Mouse (Mus musculus): ENCODE measurements around the gene Ocel1.
"Not testable (repeated sequence)": the region's sequence is repeated elsewhere in the genome, so short reads cannot be mapped to it uniquely, and the experiment has no call there.

The Ocel1 gene

GRCm38 (mm10) chr8:71371236-71371848 is at the start of gene Ocel1:
Gene Ocel1, plus strand, starts transcription at chr8:71371298.
- peak; percentile 98 for DNase-seq

GRCm38 (mm10) chr8:71322939-71323338 is 48.2 kb upstream of the Ocel1 start:
- no peak for DNase-seq

GRCm38 (mm10) chr8:71324848-71325247 is 46.2 kb upstream of the Ocel1 start:
- DNase-seq = peak; percentile 31

DNA sequence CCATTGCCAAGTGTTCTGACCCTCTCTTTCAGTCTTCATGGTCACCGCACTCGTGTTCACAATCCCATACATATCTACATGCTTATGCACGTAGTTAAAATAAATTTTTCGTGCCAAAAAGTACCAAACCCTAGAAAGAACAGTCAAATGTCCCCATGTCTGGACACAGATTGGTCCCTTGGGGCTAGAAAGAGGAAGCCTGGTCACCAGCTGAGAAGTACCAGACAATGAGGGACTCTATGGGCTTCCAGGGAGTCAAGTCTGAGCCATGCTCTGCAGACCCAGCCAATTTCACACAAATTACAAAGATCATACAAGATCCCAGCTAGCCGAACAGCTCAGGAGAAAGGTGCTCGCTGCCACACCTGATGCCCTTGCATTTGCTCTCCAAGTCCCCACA is 33.3 kb upstream of the Ocel1 start:
- DNase-seq = not testable (repeated sequence)

DNA sequence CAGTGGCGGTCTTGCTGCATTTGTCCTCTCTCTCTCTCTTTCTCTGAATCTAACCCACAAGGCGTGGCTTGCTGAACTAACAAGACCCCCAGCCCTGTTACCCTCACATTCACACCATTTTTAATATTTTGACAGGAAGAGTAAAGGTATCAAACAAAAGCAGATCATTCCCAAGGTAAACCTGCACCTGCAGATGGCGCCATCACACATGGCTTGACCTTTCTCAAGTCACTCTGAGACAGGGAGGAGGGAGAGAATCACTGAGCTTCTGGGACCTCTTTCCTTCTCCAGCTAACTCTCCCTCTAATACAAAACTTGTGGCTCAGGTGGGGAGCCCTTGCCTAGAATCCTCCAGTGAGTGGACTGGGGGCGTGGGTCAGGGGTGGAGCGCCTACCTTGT is 30.5 kb upstream of the Ocel1 start:
- peak; percentile 56 for DNase-seq

DNA sequence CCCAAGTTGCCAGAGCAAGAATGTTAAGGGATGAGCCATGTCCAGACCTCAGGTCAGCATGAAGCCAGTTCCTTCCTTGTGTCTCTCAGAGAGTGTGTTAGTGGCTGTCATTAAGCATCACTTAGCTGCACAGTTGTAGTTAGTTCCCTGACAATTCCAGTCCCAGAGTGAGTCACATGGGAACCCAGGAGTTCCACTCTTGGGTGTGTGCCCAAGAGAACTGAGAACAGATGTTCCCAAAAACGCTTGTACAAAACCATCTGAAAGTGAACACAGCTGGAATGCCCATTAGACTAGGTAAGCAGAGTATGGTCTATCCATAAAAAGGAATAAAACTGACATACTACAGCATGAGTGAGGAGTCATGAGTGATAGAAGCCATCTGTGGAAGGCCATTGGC is 24.5 kb upstream of the Ocel1 start:
- DNase-seq = no peak

- DNase-seq = no peak
Observed at GRCm38 (mm10) chr8:71351117-71351516, 20.0 kb upstream of the Ocel1 start.

DNA sequence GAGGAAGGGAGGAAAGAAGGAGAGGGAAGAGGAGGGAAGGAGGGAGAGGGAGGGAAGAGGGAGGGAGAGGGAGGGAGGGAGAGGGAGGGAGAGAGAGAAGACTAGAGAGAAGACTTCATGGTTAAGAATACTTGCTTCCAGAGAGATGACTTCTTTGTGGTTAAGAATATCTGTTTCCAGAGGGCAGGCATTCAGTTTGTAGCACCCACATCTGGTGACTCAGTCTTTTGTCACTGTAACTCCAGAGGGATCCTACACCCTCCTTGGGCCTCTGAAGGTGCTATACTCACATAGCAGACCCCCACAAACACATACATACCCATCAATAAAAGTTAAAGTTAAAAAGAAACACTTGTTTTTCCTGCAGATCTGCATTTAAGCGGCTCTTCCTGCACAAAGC is 19.6 kb upstream of the Ocel1 start:
- DNase-seq = no peak

GRCm38 (mm10) chr8:71358026-71358425 is 13.1 kb upstream of the Ocel1 start:
- no peak for DNase-seq

GRCm38 (mm10) chr8:71366771-71367528 is 4.1 kb upstream of the Ocel1 start, which contains the start of gene Use1:
Gene Use1, plus strand, starts transcription at chr8:71366848.
- DNase-seq = peak; percentile 94

- peak; percentile 32 for DNase-seq
Observed at GRCm38 (mm10) chr8:71367529-71368176, 3.4 kb upstream of the Ocel1 start.

DNA sequence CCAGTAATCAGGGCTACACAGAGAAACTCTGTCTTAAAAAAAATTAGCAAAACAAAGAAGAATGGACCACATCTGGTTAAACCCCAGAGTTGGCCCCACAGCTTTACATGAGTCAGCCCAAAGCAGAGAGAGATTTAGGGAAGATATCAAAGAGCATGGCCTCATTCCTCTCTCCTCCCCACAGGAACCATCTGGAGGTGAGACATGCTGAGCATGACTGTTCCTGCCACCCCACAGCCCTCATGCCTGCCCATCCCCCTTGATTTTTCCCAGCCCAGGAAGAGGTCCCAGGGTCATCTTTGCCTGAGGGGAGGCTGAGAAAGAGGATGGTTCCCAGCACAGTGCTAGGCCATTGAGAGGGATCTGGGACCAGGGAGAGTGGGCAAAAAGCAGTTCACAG is 2.7 kb upstream of the Ocel1 start:
- no peak for DNase-seq

- no peak for DNase-seq
Observed at GRCm38 (mm10) chr8:71369040-71369718, 1.9 kb upstream of the Ocel1 start.

GRCm38 (mm10) chr8:71370711-71371235 is 325 bp upstream of the Ocel1 start:
- DNase-seq = no peak

DNA sequence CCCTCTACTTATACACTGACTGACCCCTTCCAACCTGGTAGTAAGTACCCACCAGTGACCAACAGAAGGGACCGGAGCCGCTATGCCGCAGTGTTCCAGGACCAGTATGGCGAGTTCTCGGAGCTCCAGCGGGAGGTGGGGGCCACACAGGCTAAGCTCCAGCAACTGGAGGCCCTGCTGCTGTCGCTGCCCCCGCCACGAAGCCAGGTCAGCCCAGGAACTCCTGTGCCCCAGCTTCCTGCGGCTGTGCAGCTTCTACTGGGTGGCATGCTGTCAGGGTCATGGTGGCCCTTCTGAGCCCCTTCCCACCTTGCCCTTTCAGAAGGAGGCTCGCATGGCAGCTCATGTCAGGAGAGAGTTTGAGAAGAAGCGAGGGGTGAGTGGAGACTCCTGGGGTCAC is 1.3 kb downstream of the Ocel1 start:
- DNase-seq = peak; percentile 35

DNA sequence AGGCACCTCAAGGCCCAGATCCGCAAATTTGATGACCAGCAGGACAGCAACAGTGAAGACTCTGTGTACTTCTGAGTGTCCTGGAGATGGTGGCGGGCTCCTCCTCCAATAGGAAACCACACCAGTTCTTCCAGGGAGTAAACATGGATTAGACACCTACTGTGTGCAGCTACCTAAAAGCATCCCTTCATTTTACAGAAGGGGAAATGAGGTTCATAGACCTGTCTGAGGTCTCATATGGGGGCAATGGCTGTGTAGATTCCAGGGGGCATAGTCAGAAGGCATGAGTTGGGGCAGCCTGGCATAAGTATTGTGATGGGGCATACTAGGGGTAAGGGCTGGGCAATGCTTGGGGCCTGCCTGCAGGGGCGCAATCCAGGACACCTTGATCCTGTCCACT is 1.9 kb downstream of the Ocel1 start:
- DNase-seq = no peak

- no peak for DNase-seq
Observed at GRCm38 (mm10) chr8:71374616-71375206, 3.6 kb downstream of the Ocel1 start.

DNA sequence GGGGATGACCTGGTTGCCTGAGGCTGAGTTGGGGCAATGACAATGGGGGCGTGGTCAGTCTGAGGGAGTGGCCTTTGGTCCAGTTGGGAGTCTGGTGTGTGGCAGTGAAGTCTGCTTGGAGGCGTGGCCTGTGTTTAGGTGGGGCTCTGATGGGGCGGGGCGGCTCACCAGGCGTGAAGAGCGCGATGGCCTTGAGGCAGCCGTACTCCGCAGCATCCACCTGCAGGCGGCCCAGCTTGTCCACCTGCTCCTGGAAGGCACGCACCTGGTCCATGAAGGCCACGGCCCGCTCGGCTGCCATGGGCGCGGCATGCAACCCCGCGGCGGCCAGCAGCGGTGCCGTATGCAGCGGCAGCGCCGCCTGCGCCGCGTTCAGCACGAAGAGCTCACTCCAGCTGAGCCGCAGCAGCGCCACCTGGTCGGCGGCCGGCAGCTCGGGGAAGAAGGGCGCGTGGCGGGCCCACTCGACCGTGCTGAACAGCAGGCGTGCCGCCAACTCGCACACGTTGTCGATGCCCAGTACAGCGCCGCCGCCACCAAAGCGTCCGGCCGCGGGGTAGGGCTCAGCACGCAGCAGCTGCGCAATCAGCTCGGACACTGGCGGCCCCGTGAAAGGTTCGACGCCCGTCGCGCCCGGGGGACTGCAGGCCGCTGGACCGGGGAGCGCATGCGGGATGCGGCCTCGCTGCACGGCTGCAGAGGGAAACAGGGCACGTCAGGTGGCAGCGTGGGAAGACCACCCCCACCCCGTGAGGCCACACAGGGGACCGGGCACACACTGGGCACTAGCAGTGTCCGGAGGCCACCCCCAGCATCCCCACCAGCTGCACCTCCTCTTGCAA is 4.7 kb downstream of the Ocel1 start:
- peak; percentile 66 for DNase-seq

- DNase-seq = no peak
Observed at GRCm38 (mm10) chr8:71376423-71377030, 5.4 kb downstream of the Ocel1 start.

DNA sequence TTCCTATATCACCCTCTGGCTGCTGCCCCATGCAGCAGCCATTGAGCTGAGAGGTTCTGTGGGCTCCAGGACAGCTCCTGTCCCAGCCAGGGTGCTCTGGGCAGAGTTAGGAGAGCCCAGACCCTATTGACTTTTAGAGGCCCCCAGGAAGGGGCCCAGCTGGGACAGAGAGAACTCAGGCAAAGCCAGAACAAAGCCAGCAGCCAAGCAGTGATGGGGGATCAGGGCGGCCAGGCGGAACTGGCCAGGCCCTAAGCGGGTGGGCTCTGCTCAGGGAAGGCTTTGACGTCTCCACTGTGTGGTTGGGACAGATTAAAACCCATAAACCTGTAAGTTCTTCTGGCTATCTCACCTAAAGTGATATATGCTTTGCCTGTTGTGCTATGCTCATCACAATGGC is 7.9 kb downstream of the Ocel1 start:
- DNase-seq = no peak

DNA sequence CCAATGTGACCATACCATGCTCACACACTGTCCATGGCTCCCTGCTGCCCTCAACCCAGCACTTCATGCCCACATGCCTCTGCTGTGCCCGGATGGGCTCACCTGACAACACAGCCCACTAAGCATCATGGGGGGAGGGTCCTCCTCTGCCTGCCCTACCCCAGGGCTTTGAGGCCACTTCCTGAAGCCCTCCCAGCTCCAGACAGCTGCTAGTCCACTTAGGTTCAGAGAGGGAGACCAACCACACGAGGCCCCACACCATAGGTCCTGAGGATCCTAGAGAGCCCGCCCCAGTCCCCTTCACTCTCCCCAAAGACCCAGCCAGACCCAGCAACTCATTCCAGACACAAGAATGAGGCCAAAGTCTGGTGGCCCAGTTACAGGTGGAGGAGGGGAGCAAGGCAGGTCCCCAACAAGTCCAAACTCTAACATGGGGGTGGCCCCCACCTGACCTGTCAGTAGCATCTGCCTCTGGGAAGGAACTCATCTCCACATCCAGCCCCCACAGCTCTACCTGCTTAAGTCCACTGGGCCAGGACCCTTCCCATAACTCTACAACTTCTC is 8.5 kb downstream of the Ocel1 start:
- no peak for DNase-seq

Data from thymus, postnatal 14 days (tissue).